Comparison of ENCODE assay signal across 17 mouse cellular contexts in genomic region chr9:69109618-69110300, GRCm38 (mm10).
A peak's percentile ranks its signal among the peaks of the same experiment; 100 is the strongest.
DNase-seq lines count a peak whose midpoint lies in the region; ATAC-seq and TF ChIP-seq lines count a peak whose summit lies in the region.
"Had no signal": no experiment of that assay in that cellular context is flagged by ENCODE, and none has a peak within 500 bp of the region (broad histone marks: within the 10 kb centered on the region; RNA-seq: fewer than 3 reads in every experiment).

No protein-coding gene starts in this region.

- no peaks in the 10 kb centered on the region for H3K27me3 ChIP-seq in kidney, adult 2 months (replicated peaks; ENCODE audit: control insufficient read depth, insufficient read depth, low read length)
- no peaks in the 10 kb centered on the region for H3K27me3 ChIP-seq in kidney, embryonic 16.5 days (ENCODE audit: insufficient read depth, low read length)
- H3K27me3 ChIP-seq in liver, embryonic 15.5 days = no peaks in the 10 kb centered on the region
- no peaks in the 10 kb centered on the region; the same call in 1 of the 2 replicates for H3K27me3 ChIP-seq in liver, embryonic 11.5 days (replicated peaks; ENCODE audit: control insufficient read depth, insufficient read depth, low read length)
- H3K27me3 ChIP-seq in liver, embryonic 16.5 days (ENCODE audit: control insufficient read depth, insufficient read depth, low read depth, low read length) = no peaks in the 10 kb centered on the region
- H3K27me3 ChIP-seq: embryonic facial prominence, embryonic 13.5 days; forebrain, embryonic 12.5 days had no signal

- WGBS in kidney, adult 2 months = 80% methylated on average over 2 of the region's 2 CpGs
- WGBS in kidney, embryonic 16.5 days = 85% methylated on average over 2 of the region's 2 CpGs
- WGBS in liver, embryonic 15.5 days (ENCODE audit: insufficient replicate concordance) = 68% methylated on average over 2 of the region's 2 CpGs
- 75% methylated on average over 2 of the region's 2 CpGs for WGBS in liver, embryonic 11.5 days
- WGBS in liver, embryonic 16.5 days (ENCODE audit: insufficient replicate concordance) = 63% methylated on average over 2 of the region's 2 CpGs

- H3K9ac ChIP-seq in kidney, embryonic 16.5 days (replicated peaks; ENCODE audit: low read length) = no peak overlapping the region
- H3K9ac ChIP-seq in liver, embryonic 15.5 days = no peak overlapping the region
- no peak overlapping the region for H3K9ac ChIP-seq in liver, embryonic 11.5 days (ENCODE audit: low read depth, low read length)
- H3K9ac ChIP-seq in liver, embryonic 16.5 days (ENCODE audit: low read depth, low read length) = no peak overlapping the region
- H3K9ac ChIP-seq: embryonic facial prominence, embryonic 13.5 days; forebrain, embryonic 12.5 days; hindbrain, embryonic 13.5 days had no signal

- H3K27ac ChIP-seq in kidney, adult 2 months (ENCODE audit: insufficient read depth, low read depth, low read length) = peak overlapping the region; percentile 49; the same call in 1 of the 2 replicates
- H3K27ac ChIP-seq in kidney, embryonic 16.5 days (ENCODE audit: low read length) = no peak overlapping the region
- H3K27ac ChIP-seq in liver, embryonic 15.5 days (replicated peaks) = peak overlapping the region; percentile 41; the same call in 1 of the 2 replicates
- no peak overlapping the region for H3K27ac ChIP-seq in liver, embryonic 11.5 days (ENCODE audit: low read depth, low read length)
- peak overlapping the region; percentile 63 for H3K27ac ChIP-seq in liver, embryonic 16.5 days (ENCODE audit: low read length)
- H3K27ac ChIP-seq: embryonic facial prominence, embryonic 13.5 days; forebrain, embryonic 12.5 days; heart, embryonic 10.5 days; hindbrain, embryonic 13.5 days; hindbrain, postnatal 0 days had no signal

- no peaks in the 10 kb centered on the region for H3K9me3 ChIP-seq in kidney, embryonic 16.5 days (ENCODE audit: low read length)
- H3K9me3 ChIP-seq in liver, embryonic 15.5 days (replicated peaks) = no peaks in the 10 kb centered on the region
- no peaks in the 10 kb centered on the region for H3K9me3 ChIP-seq in liver, embryonic 11.5 days (ENCODE audit: control insufficient read depth, low read length)
- no peaks in the 10 kb centered on the region for H3K9me3 ChIP-seq in liver, embryonic 16.5 days (replicated peaks; ENCODE audit: control insufficient read depth, low read length)
- H3K9me3 ChIP-seq: embryonic facial prominence, embryonic 13.5 days; forebrain, embryonic 12.5 days; heart, embryonic 10.5 days; hindbrain, embryonic 13.5 days had no signal

- no peak for TF ChIP-seq POLR2A in kidney, adult 2 months (IDR thresholded peaks at IDR 0.05; ENCODE audit: low read depth, low read length)

- peaks cover 10% of the 10 kb centered on the region for H3K4me1 ChIP-seq in kidney, adult 2 months (ENCODE audit: control insufficient read depth, insufficient read depth, low read length)
- no peaks in the 10 kb centered on the region for H3K4me1 ChIP-seq in kidney, embryonic 16.5 days (ENCODE audit: insufficient read depth, low read length)
- peaks cover 16% of the 10 kb centered on the region; the same call in 1 of the 2 replicates for H3K4me1 ChIP-seq in liver, embryonic 15.5 days (replicated peaks)
- no peaks in the 10 kb centered on the region for H3K4me1 ChIP-seq in liver, embryonic 11.5 days (replicated peaks; ENCODE audit: control insufficient read depth, insufficient read depth, low read length)
- H3K4me1 ChIP-seq in liver, embryonic 16.5 days (ENCODE audit: control insufficient read depth, low read depth, low read length) = no peaks in the 10 kb centered on the region
- H3K4me1 ChIP-seq: heart, embryonic 10.5 days had no signal

- no peak overlapping the region for H3K4me2 ChIP-seq in kidney, embryonic 16.5 days (replicated peaks; ENCODE audit: low read depth, low read length)
- no peak overlapping the region for H3K4me2 ChIP-seq in liver, embryonic 15.5 days
- no peak overlapping the region for H3K4me2 ChIP-seq in liver, embryonic 11.5 days
- no peak overlapping the region for H3K4me2 ChIP-seq in liver, embryonic 16.5 days (ENCODE audit: low read depth, low read length)
- H3K4me2 ChIP-seq: embryonic facial prominence, embryonic 13.5 days; forebrain, embryonic 12.5 days; hindbrain, embryonic 13.5 days had no signal

- ATAC-seq in kidney, embryonic 16.5 days (ENCODE audit: low FRiP score, low TSS enrichment) = no peak
- ATAC-seq in liver, embryonic 15.5 days (ENCODE audit: insufficient read depth) = peak; percentile 61; the same call in 1 of the 2 replicates
- ATAC-seq in liver, embryonic 11.5 days (replicated peaks; ENCODE audit: low FRiP score) = no peak
- peak; percentile 73 for ATAC-seq in liver, embryonic 16.5 days (ENCODE audit: low read depth)
- ATAC-seq: forebrain, embryonic 16.5 days; hindbrain, postnatal 0 days had no signal

- no peaks in the 10 kb centered on the region for H3K36me3 ChIP-seq in kidney, adult 2 months (ENCODE audit: control insufficient read depth, insufficient read depth, low read length)
- no peaks in the 10 kb centered on the region for H3K36me3 ChIP-seq in kidney, embryonic 16.5 days (ENCODE audit: insufficient read depth, low read length)
- no peaks in the 10 kb centered on the region for H3K36me3 ChIP-seq in liver, embryonic 15.5 days (replicated peaks)
- H3K36me3 ChIP-seq in liver, embryonic 11.5 days (ENCODE audit: control insufficient read depth, insufficient read depth, low read length) = no peaks in the 10 kb centered on the region
- H3K36me3 ChIP-seq in liver, embryonic 16.5 days (ENCODE audit: control insufficient read depth, insufficient read depth) = no peaks in the 10 kb centered on the region
- H3K36me3 ChIP-seq: embryonic facial prominence, embryonic 13.5 days; forebrain, embryonic 12.5 days; heart, embryonic 10.5 days; hindbrain, embryonic 13.5 days had no signal

- no peak for DNase-seq in kidney, adult 2 months
- no peak for DNase-seq in liver, embryonic 11.5 days (ENCODE audit: low spot score)
- no peak for DNase-seq in ovary, postnatal 14 days (ENCODE audit: low spot score)
- no peak for DNase-seq in cerebellum, adult 11-12 months
- DNase-seq: adrenal gland, adult 2 months; adrenal gland, postnatal 25 days; heart, postnatal 10 days; heart, postnatal 4 days had no signal

- no peak overlapping the region for H3K4me3 ChIP-seq in kidney, adult 2 months (ENCODE audit: insufficient read depth, low read depth, low read length)
- no peak overlapping the region for H3K4me3 ChIP-seq in kidney, embryonic 16.5 days (ENCODE audit: low read length)
- H3K4me3 ChIP-seq in liver, embryonic 15.5 days (replicated peaks) = no peak overlapping the region
- no peak overlapping the region for H3K4me3 ChIP-seq in liver, embryonic 11.5 days (ENCODE audit: low read depth, low read length)
- H3K4me3 ChIP-seq in liver, embryonic 16.5 days (ENCODE audit: low read depth, low read length) = no peak overlapping the region
- H3K4me3 ChIP-seq: embryonic facial prominence, embryonic 13.5 days; forebrain, embryonic 12.5 days; heart, embryonic 10.5 days; hindbrain, embryonic 13.5 days had no signal

- TF ChIP-seq CTCF in kidney, adult 2 months (conservative IDR thresholded peaks at IDR 0.05; ENCODE audit: insufficient read depth, insufficient read length, low read depth, low read length) = no peak

Comparison
In these comparisons a context has a peak if more than half of its experiments do, and no peak if none do; other contexts are left out.
1. H3K27ac ChIP-seq: peak in kidney, adult 2 months (single experiment), liver, embryonic 15.5 days (single experiment) and liver, embryonic 16.5 days (single experiment); none in kidney, embryonic 16.5 days (single experiment) and liver, embryonic 11.5 days (single experiment).
2. ATAC-seq: peak in liver, embryonic 15.5 days (single experiment) and liver, embryonic 16.5 days (single experiment); none in kidney, embryonic 16.5 days (single experiment) and liver, embryonic 11.5 days (single experiment).